Mouse (Mus musculus) spleen, adult 2 months (tissue): Measurements from ENCODE around the gene Srrm3.

Source experiments
- CTCF ChIP-seq: fragments of 200-500 bp; IDR thresholded peaks from 2 replicates; pipeline ENCODE4 v1.5.1; 2011; ENCODE audit warnings: mild to moderate bottlenecking, inconsistent platforms; ENCODE audit not compliant: insufficient read depth, insufficient read length, insufficient replicate concordance; ENCODE audit errors: extremely low read depth
- POLR2A ChIP-seq: fragments of 200-500 bp; IDR thresholded peaks from 2 replicates; pipeline ENCODE4 v1.6.1; 2011; ENCODE audit warnings: low read depth, low read length, inconsistent platforms

GRCm38 (mm10) chr5:135901354-135902095, 94.8 kb downstream of the Srrm3 start:
- TF ChIP-seq CTCF (no peak), POLR2A (no peak)
